Mouse (Mus musculus) neural tube, embryonic 14.5 days (tissue): ENCODE results near the gene Baz1b. TPM values are rescaled to one million over a fixed set of nuclear protein-coding genes. Genes with fewer than 3 reads are reported as not detected.

Experiments used
- ATAC-seq: fragments of 200-750 bp; cut with Nextera tagmentation; 2 replicates; pipeline ENCODE4 v1.8.0; 2017; ENCODE audit warnings: low read depth, mild to moderate bottlenecking, moderate TSS enrichment, moderate library complexity
- H3K27ac ChIP-seq: fragments of 300-500 bp; sonication (generic); 2 replicates; pipeline ENCODE4 v1.5.1; 2014; ENCODE audit warnings: low read depth, mild to moderate bottlenecking, control low read depth, low read length, moderate library complexity, mixed read lengths
- H3K27me3 ChIP-seq: fragments of 300-500 bp; sonication (generic); 2 replicates; pipeline ENCODE4 v1.6.1; 2014; ENCODE audit warnings: low read length; ENCODE audit not compliant: control insufficient read depth, insufficient read depth
- H3K36me3 ChIP-seq: fragments of 300-500 bp; sonication (generic); 2 replicates; pipeline ENCODE4 v1.6.1; 2014; ENCODE audit warnings: low read length, mixed read lengths; ENCODE audit not compliant: control insufficient read depth, insufficient read depth
- H3K4me1 ChIP-seq: fragments of 300-500 bp; sonication (generic); 2 replicates; pipeline ENCODE4 v1.6.1; 2014; ENCODE audit warnings: low read length; ENCODE audit not compliant: control insufficient read depth, insufficient read depth
- H3K4me2 ChIP-seq: fragments of 300-500 bp; sonication (generic); 2 replicates; pipeline ENCODE4 v1.6.1; 2014; ENCODE audit warnings: mild to moderate bottlenecking, low read depth, low read length, control low read depth
- H3K4me3 ChIP-seq: fragments of 300-500 bp; sonication (generic); 2 replicates; pipeline ENCODE4 v1.5.1; 2014; ENCODE audit warnings: low read depth, low read length, control low read depth, mixed read lengths
- H3K9ac ChIP-seq: fragments of 300-500 bp; sonication (generic); replicated peaks from 2 replicates; pipeline ENCODE4 v1.6.1; 2014; ENCODE audit warnings: low read depth, mild to moderate bottlenecking, control low read depth, low read length, mixed read lengths
- H3K9me3 ChIP-seq: fragments of 300-500 bp; sonication (generic); 2 replicates; pipeline ENCODE4 v1.6.1; 2016; ENCODE audit warnings: low read length; ENCODE audit not compliant: control insufficient read depth
- WGBS: fragments of 180-500 bp; shearing (Covaris S2); extraction: QIAGEN DNeasy Blood & Tissue Kit; methylation state at CpG from one replicate; pipeline ENCODE4 v1.1.7; 2014; 5-methylcytosine and 5-hydroxymethylcytosine counted together
- polyA plus RNA-seq: library from polyadenylated mRNA; unstranded; fragments of >200 nt; fragmentation: Nextera tagmentation; extraction: Ambion mirVana; gene quantifications from 2 replicates; pipeline ENCODE4 v1.2.1, GENCODE M21; 2014

Baz1b gene
- polyA plus RNA-seq, 1 experiment from 2014 or later, result 35.0 TPM

- no peak overlapping the region for H3K27ac ChIP-seq
- ATAC-seq, result no peak
- H3K4me2 ChIP-seq, result no peak overlapping the region
- no peak overlapping the region for H3K4me3 ChIP-seq
- 92% methylated on average over 4 of the region's 4 CpGs for WGBS
- peaks cover 31% of the 10 kb centered on the region for H3K36me3 ChIP-seq
- H3K27me3 ChIP-seq, result no peaks in the 10 kb centered on the region
- no peak overlapping the region for H3K9ac ChIP-seq
- no peaks in the 10 kb centered on the region for H3K9me3 ChIP-seq
- no peaks in the 10 kb centered on the region for H3K4me1 ChIP-seq
Measured at GRCm38 (mm10) chr5:135161221-135161620, 25.8 kb upstream of the Baz1b start.

DNA sequence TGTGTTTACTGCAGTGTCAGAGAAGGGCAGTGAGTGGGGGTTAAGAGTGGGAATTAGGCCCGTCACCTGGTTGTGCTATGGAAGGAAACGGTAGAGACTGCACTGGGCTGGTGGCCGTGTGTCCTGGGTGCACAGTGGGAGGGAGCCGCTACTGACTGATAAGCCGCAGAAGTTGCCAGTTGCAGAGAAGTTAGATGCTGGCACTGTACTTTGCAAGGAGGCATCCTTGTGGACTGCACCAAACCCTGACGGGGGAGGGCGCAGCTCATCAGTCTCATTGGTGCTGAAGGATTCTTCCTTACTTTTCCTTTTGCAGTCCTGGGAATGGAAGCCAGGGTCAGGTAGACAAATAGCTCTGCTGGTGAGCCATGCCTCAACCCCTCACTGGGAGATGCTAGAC is 25.4 kb upstream of the Baz1b start:
- Histone ChIP-seq H3K4me3 (no peak overlapping the region), H3K27me3 (no peaks in the 10 kb centered on the region), H3K4me2 (no peak overlapping the region), H3K27ac (no peak overlapping the region), H3K9me3 (no peaks in the 10 kb centered on the region), H3K36me3 (peaks cover 27% of the 10 kb centered on the region), H3K9ac (no peak overlapping the region), H3K4me1 (no peaks in the 10 kb centered on the region)
- ATAC-seq, result no peak
- 87% methylated on average over 7 of the region's 7 CpGs for WGBS

- H3K4me2 ChIP-seq, result no peak overlapping the region
- no peak overlapping the region for H3K9ac ChIP-seq
- WGBS, result 94% methylated on average over 8 of the region's 8 CpGs
- H3K27ac ChIP-seq, result no peak overlapping the region
- H3K9me3 ChIP-seq, result no peaks in the 10 kb centered on the region
- ATAC-seq, result no peak
- no peaks in the 10 kb centered on the region for H3K4me1 ChIP-seq
- H3K36me3 ChIP-seq, result peaks cover 26% of the 10 kb centered on the region
- no peaks in the 10 kb centered on the region for H3K27me3 ChIP-seq
- no peak overlapping the region for H3K4me3 ChIP-seq
Measured at GRCm38 (mm10) chr5:135162361-135162760, 24.7 kb upstream of the Baz1b start.

DNA sequence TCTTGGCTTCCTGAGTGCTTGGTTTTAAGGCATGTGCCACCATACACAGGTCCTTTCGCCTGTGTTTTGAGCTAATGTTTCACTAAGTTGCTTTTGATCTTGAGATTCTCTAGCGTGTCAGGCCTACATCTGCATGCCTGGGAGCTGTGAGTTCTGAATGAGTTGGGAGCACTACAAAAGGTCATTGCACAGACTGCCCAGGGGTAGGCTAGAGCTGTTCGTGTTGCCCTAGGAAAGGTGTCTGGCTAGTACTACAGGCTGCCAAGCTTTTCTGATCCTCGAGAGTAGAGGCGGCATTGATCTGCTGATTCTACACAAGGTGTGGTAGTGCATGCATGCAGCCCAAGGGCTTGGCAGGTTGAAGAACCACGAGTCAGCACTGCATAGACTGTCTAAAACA is 24.2 kb upstream of the Baz1b start:
- H3K27me3 ChIP-seq, result no peaks in the 10 kb centered on the region
- no peaks in the 10 kb centered on the region for H3K4me1 ChIP-seq
- 89% methylated on average over 6 of the region's 6 CpGs for WGBS
- H3K27ac ChIP-seq, result no peak overlapping the region
- no peak overlapping the region for H3K4me2 ChIP-seq
- no peak overlapping the region for H3K4me3 ChIP-seq
- peaks cover 26% of the 10 kb centered on the region for H3K36me3 ChIP-seq
- H3K9ac ChIP-seq, result no peak overlapping the region
- H3K9me3 ChIP-seq, result no peaks in the 10 kb centered on the region
- ATAC-seq, result no peak

GRCm38 (mm10) chr5:135166909-135167308 is 20.2 kb upstream of the Baz1b start:
- Histone ChIP-seq H3K9me3 (no peaks in the 10 kb centered on the region), H3K4me2 (no peak overlapping the region), H3K4me1 (peaks cover 5% of the 10 kb centered on the region; the same call in 1 of the 2 replicates), H3K4me3 (no peak overlapping the region), H3K27ac (no peak overlapping the region), H3K9ac (no peak overlapping the region), H3K27me3 (no peaks in the 10 kb centered on the region), H3K36me3 (peaks cover 9% of the 10 kb centered on the region; the same call in 1 of the 2 replicates)
- 93% methylated on average over 4 of the region's 4 CpGs for WGBS
- no peak for ATAC-seq

DNA sequence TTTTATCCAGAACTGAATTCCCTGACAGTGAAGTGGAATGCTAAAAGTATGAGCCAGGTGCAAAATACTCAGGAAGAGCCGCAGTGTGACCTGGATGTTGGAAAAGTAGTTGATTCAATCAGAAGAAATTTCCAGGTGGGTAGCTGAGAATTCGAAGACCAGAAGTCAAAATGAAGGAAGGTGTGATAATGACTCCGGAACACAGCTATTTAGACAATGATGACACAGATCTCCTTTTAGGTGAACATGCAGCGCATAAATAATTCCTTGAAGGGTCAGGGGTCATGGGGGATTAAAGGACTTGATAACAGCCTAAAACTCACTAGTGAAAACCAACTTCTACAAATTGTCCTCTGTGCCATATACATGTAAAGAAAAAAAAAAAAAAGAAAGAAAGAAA is 19.6 kb upstream of the Baz1b start:
- H3K9ac ChIP-seq, result no peak overlapping the region
- no peaks in the 10 kb centered on the region for H3K9me3 ChIP-seq
- 98% methylated on average over 4 of the region's 4 CpGs for WGBS
- no peak for ATAC-seq
- H3K36me3 ChIP-seq, result peaks cover 9% of the 10 kb centered on the region
- H3K4me3 ChIP-seq, result no peak overlapping the region
- no peak overlapping the region for H3K4me2 ChIP-seq
- H3K27ac ChIP-seq, result peak overlapping the region; percentile 99; the same call in 1 of the 2 replicates
- no peaks in the 10 kb centered on the region for H3K27me3 ChIP-seq
- H3K4me1 ChIP-seq, result peaks cover 5% of the 10 kb centered on the region; the same call in 1 of the 2 replicates

- peak within 1 kb of the TSS; percentile 48 for H3K4me3 ChIP-seq
- WGBS, result 2% methylated on average over 90 of the region's 95 CpGs
- H3K27me3 ChIP-seq, result no peaks in the 10 kb centered on the region
- no peaks in the 10 kb centered on the region for H3K9me3 ChIP-seq
- H3K36me3 ChIP-seq, result peaks cover 9% of the 10 kb centered on the region
- peak within 1 kb of the TSS; percentile 99 for H3K27ac ChIP-seq
- H3K4me1 ChIP-seq, result peaks cover 5% of the 10 kb centered on the region; the same call in 1 of the 2 replicates
- H3K9ac ChIP-seq, result peak within 1 kb of the TSS; percentile 78
- peak within 1 kb of the TSS; percentile 98 for H3K4me2 ChIP-seq
- peak; percentile 98 for ATAC-seq
Measured at GRCm38 (mm10) chr5:135168063-135169062, 18.7 kb upstream of the Baz1b start, which contains the start of gene Bcl7b. Gene Bcl7b, plus strand, starts transcription at chr5:135168283.

DNA sequence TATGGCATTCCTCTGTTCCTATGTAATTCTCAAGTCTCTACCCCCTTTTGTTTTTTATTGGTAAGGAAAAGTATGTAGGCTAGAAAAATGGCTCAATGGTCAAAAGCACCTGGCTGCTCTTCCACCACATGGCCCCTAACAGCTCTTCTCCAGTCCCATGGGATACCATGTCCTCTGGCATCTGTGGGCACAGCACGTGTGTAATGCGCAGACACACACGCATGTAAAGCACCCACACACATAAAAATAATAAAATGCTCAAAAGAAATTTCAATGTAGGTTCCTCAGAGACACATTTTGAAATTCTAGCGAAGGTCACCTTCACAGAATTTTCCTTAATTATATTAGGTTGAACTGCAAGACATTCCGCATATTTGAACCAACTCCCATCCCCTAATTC is 17.6 kb upstream of the Baz1b start:
- H3K4me2 ChIP-seq, result peak overlapping the region; percentile 98
- no peak overlapping the region for H3K27ac ChIP-seq
- H3K27me3 ChIP-seq, result no peaks in the 10 kb centered on the region
- peaks cover 9% of the 10 kb centered on the region for H3K36me3 ChIP-seq
- WGBS, result 83% methylated on average over 5 of the region's 5 CpGs
- peak overlapping the region; percentile 48 for H3K4me3 ChIP-seq
- peaks cover 5% of the 10 kb centered on the region; the same call in 1 of the 2 replicates for H3K4me1 ChIP-seq
- ATAC-seq, result no peak
- H3K9me3 ChIP-seq, result no peaks in the 10 kb centered on the region
- H3K9ac ChIP-seq, result peak overlapping the region; percentile 78; the same call in 1 of the 2 replicates

DNA sequence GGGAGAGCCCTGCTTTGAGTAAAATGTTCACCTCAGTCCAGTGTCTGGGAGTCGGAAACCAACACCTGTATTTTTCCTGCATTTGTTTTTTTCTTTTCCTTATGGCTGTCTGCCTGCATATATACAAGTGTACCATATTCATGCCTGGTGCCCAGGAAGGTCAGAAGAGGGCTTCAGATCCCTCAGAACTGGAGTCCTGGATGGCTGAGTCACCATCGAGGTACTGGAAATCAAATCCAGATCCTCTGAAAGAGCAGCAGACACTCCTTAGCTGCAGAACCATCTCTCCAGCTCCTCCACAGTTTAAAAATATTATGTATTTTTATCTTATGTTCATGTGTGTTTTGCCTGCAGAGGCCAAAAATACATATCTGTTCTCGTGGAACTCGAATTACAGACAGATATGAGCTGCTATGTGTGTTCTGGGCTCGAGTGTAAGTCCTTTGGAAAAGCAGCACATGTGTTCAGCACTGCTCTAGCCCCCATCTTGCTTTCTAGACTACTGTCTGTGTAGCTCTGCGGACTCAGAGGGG is 15.3 kb upstream of the Baz1b start:
- Histone ChIP-seq H3K27me3 (no peaks in the 10 kb centered on the region), H3K4me1 (peaks cover 5% of the 10 kb centered on the region; the same call in 1 of the 2 replicates), H3K36me3 (peaks cover 11% of the 10 kb centered on the region), H3K27ac (no peak overlapping the region), H3K4me3 (no peak overlapping the region), H3K4me2 (no peak overlapping the region), H3K9me3 (no peaks in the 10 kb centered on the region), H3K9ac (no peak overlapping the region)
- ATAC-seq, result no peak
- WGBS, result 97% methylated on average over 6 of the region's 6 CpGs
